Mouse (Mus musculus) myocyte (in vitro differentiated cells): ENCODE measurements around the gene Pigk.

Source experiments
- CEBPB ChIP-seq: IDR thresholded peaks from 2 replicates; pipeline ENCODE4 v1.6.1; 2011; ENCODE audit warnings: mild to moderate bottlenecking, moderate library complexity; ENCODE audit not compliant: poor library complexity, insufficient read depth, severe bottlenecking
- E2F4 ChIP-seq: IDR thresholded peaks from one replicate; pipeline ENCODE4 v1.6.1; 2011; ENCODE audit warnings: mild to moderate bottlenecking, control low read depth, moderate library complexity; ENCODE audit not compliant: insufficient read depth
- MAX ChIP-seq: IDR thresholded peaks from one replicate; pipeline ENCODE4 v1.6.1; 2011; ENCODE audit warnings: low read depth, mild to moderate bottlenecking, control low read depth
- MYOD1 ChIP-seq, 3 experiments: IDR thresholded peaks; one replicate each; pipeline ENCODE4 v1.6.1; 2011; ENCODE audit warnings: control low read depth in 2 of 3, low read depth in 2 of 3, mild to moderate bottlenecking in 2 of 3, moderate library complexity in 1 of 3; ENCODE audit not compliant: insufficient read length in 2 of 3, control insufficient read depth in 1 of 3
- POLR2A ChIP-seq: IDR thresholded peaks from one replicate; pipeline ENCODE4 v1.6.1; 2011; ENCODE audit warnings: low read depth, mild to moderate bottlenecking, control low read depth, moderate library complexity; ENCODE audit not compliant: insufficient read length
- POLR2AphosphoS2 ChIP-seq: IDR thresholded peaks from one replicate; pipeline ENCODE4 v1.6.1; 2011; ENCODE audit warnings: low read depth, control low read depth; ENCODE audit not compliant: insufficient read length
- REST ChIP-seq: IDR thresholded peaks from one replicate; pipeline ENCODE4 v1.6.1; 2011; ENCODE audit warnings: mild to moderate bottlenecking, control low read depth, moderate library complexity; ENCODE audit not compliant: insufficient read depth, insufficient read length
- SRF ChIP-seq: IDR thresholded peaks from one replicate; pipeline ENCODE4 v1.6.1; 2011; ENCODE audit warnings: low read depth; ENCODE audit not compliant: control insufficient read depth, insufficient read length
- TCF12 ChIP-seq: IDR thresholded peaks from one replicate; pipeline ENCODE4 v1.6.1; 2011; ENCODE audit warnings: mild to moderate bottlenecking, control low read depth; ENCODE audit not compliant: poor library complexity, insufficient read depth, severe bottlenecking
- TCF3 ChIP-seq: IDR thresholded peaks from one replicate; pipeline ENCODE4 v1.6.1; 2011; ENCODE audit warnings: low read depth, control low read depth; ENCODE audit not compliant: insufficient read length
- USF1 ChIP-seq: IDR thresholded peaks from one replicate; pipeline ENCODE4 v1.6.1; 2011; ENCODE audit warnings: low read depth, mild to moderate bottlenecking, control low read depth, moderate library complexity

- TF ChIP-seq POLR2A = no peak
- TF ChIP-seq REST = no peak
- TF ChIP-seq MAX = no peak
- no peak for TF ChIP-seq USF1
- no peak for TF ChIP-seq TCF3
- TF ChIP-seq POLR2AphosphoS2 = no peak
- TF ChIP-seq TCF12 = no peak
- no peak for TF ChIP-seq E2F4
- TF ChIP-seq CEBPB = no peak
- no peak for TF ChIP-seq MYOD1 (IDR thresholded peaks at IDR 0.05; ENCODE audit: control insufficient read depth in 1 of 3, insufficient read length in 2 of 3, low read depth in 2 of 3)
- no peak for TF ChIP-seq SRF
Observed at GRCm38 (mm10) chr3:152783792-152784191, 69.9 kb downstream of the Pigk start.
